Mouse (Mus musculus) liver, adult 2 months (tissue): ENCODE data around the gene Gm14444. TPM values are rescaled to one million over a fixed set of nuclear protein-coding genes. Genes with fewer than 3 reads are reported as not detected.
"Not testable (repeated sequence)": the region's sequence is repeated elsewhere in the genome, so short reads cannot be mapped to it uniquely, and the experiment has no call there.

Experiments
- DNase-seq: peaks from one replicate; pipeline ENCODE4 v3.0.0-alpha.2; 2011; ENCODE audit warnings: low read depth, low spot score; ENCODE audit errors: extremely low read depth
- H3K27ac ChIP-seq: fragments of 200-500 bp; replicated peaks from 2 replicates; pipeline ENCODE4 v1.5.1; 2012; ENCODE audit warnings: low read depth, mild to moderate bottlenecking, control low read depth, inconsistent platforms, low read length; ENCODE audit not compliant: insufficient read depth
- H3K27me3 ChIP-seq: fragments of 200-500 bp; 2 replicates; pipeline ENCODE4 v1.6.1; 2012; ENCODE audit warnings: mild to moderate bottlenecking, moderate library complexity, low read length, inconsistent platforms; ENCODE audit not compliant: control insufficient read depth, insufficient read depth
- H3K36me3 ChIP-seq: fragments of 200-500 bp; 2 replicates; pipeline ENCODE4 v1.6.1; 2012; ENCODE audit warnings: low read length, inconsistent platforms; ENCODE audit not compliant: control insufficient read depth, insufficient read depth
- H3K4me1 ChIP-seq: fragments of 200-500 bp; 2 replicates; pipeline ENCODE4 v1.6.1; 2011; ENCODE audit warnings: low read length; ENCODE audit not compliant: control insufficient read depth, insufficient read depth
- H3K4me3 ChIP-seq: fragments of 200-500 bp; 2 replicates; pipeline ENCODE4 v1.5.1; 2011; ENCODE audit warnings: low read depth, mild to moderate bottlenecking, control low read depth, low read length, moderate library complexity; ENCODE audit not compliant: insufficient read depth
- H3K79me2 ChIP-seq: fragments of 200-500 bp; 2 replicates; pipeline ENCODE4 v1.6.1; 2012; ENCODE audit warnings: inconsistent platforms, mild to moderate bottlenecking, low read length, moderate library complexity; ENCODE audit not compliant: control insufficient read depth, insufficient read depth
- H3K9ac ChIP-seq: fragments of 200-500 bp; 2 replicates; pipeline ENCODE4 v1.6.1; 2012; ENCODE audit warnings: low read depth, mild to moderate bottlenecking, control low read depth, inconsistent platforms, low read length
- WGBS: fragments of 180-500 bp; shearing (Covaris S2); methylation state at CpG from one replicate; pipeline ENCODE4 v1.1.7; 2018; 5-methylcytosine and 5-hydroxymethylcytosine counted together
- polyA plus RNA-seq: library from polyadenylated mRNA; depleted of rRNA; stranded (reverse); fragments of >200 nt; gene quantifications from 2 replicates; pipeline ENCODE4 v1.2.3, GENCODE M21; 2012; rRNA removed
- total RNA-seq: library from RNA; depleted of rRNA; stranded (reverse); fragments of >200 nt; gene quantifications from 2 replicates; pipeline ENCODE4 v1.2.3, GENCODE M21; 2014; rRNA removed

The Gm14444 gene
- total RNA-seq (0.09 TPM in 1 of 2 replicates, not detected in the other), polyA plus RNA-seq (not detected in 2 replicates)

- 64% methylated on average over 1 of the region's 1 CpGs for WGBS
- not testable (repeated sequence) for H3K4me3 ChIP-seq, H3K36me3 ChIP-seq, H3K4me1 ChIP-seq, H3K79me2 ChIP-seq, H3K9ac ChIP-seq, DNase-seq, H3K27me3 ChIP-seq, H3K27ac ChIP-seq
These were observed at the start of gene Gm14444 for GRCm38 (mm10) chr2:175010022-175010421. Gene Gm14444 (plus strand): TSS chr2:175010241.

GRCm38 (mm10) chr2:174965466-174965865, 44.6 kb upstream of the Gm14444 start:
- 65% methylated on average over 3 of the region's 3 CpGs for WGBS
- H3K27me3 ChIP-seq, H3K4me3 ChIP-seq, H3K9ac ChIP-seq, H3K4me1 ChIP-seq, H3K27ac ChIP-seq, H3K36me3 ChIP-seq, DNase-seq, H3K79me2 ChIP-seq: not testable (repeated sequence)

GRCm38 (mm10) chr2:175044268-175044667, 34.2 kb downstream of the Gm14444 start:
- WGBS, result 97% methylated on average over 27 of the region's 27 CpGs
- H3K9ac ChIP-seq, H3K4me3 ChIP-seq, DNase-seq, H3K36me3 ChIP-seq, H3K27ac ChIP-seq, H3K4me1 ChIP-seq, H3K79me2 ChIP-seq, H3K27me3 ChIP-seq: not testable (repeated sequence)

GRCm38 (mm10) chr2:175067681-175068261, 57.7 kb downstream of the Gm14444 start, which contains the start of gene Gm14393:
Gene Gm14393 (minus strand): TSS chr2:175067781.
- not testable (repeated sequence) for H3K4me1 ChIP-seq, H3K79me2 ChIP-seq, H3K4me3 ChIP-seq, H3K27ac ChIP-seq, H3K9ac ChIP-seq, H3K27me3 ChIP-seq, H3K36me3 ChIP-seq, DNase-seq
- 65% methylated on average over 1 of the region's 1 CpGs for WGBS

Other genes starting within 250 kb of the Gm14444 start
- 0.07 and 0.18 TPM in 2 replicates for gene Edn3, start 249.6 kb upstream of the Gm14444 start, total RNA-seq
- gene Edn3, start 249.6 kb upstream of the Gm14444 start, polyA plus RNA-seq, result not detected in 2 replicates
- 0.47 and 0.65 TPM in 2 replicates for gene Gm14393, start 57.5 kb downstream of the Gm14444 start, total RNA-seq
- gene Gm14393, start 57.5 kb downstream of the Gm14444 start, polyA plus RNA-seq, result not detected in 2 replicates
- 9.2 and 15.4 TPM in 2 replicates for gene Gm14399, start 131.8 kb downstream of the Gm14444 start, total RNA-seq
- gene Gm14399, start 131.8 kb downstream of the Gm14444 start, polyA plus RNA-seq, result 0.29 and 0.33 TPM in 2 replicates
- 0.37 and 0.40 TPM in 2 replicates for gene Gm14443, start 165.6 kb downstream of the Gm14444 start, total RNA-seq
- gene Gm14443, start 165.6 kb downstream of the Gm14444 start, polyA plus RNA-seq, result 0.09 TPM in 1 of 2 replicates, not detected in the other
- 11.3 and 12.4 TPM in 2 replicates for gene Gm14391, start 196.7 kb downstream of the Gm14444 start, total RNA-seq
- 1.8 and 3.0 TPM in 2 replicates for gene Gm14391, start 196.7 kb downstream of the Gm14444 start, polyA plus RNA-seq